Mouse (Mus musculus): ENCODE data around the gene Popdc3. TPM values are rescaled to one million over a fixed set of nuclear protein-coding genes. Genes with fewer than 3 reads are reported as not detected.
"Not testable (repeated sequence)": the region's sequence is repeated elsewhere in the genome, so short reads cannot be mapped to it uniquely, and the experiment has no call there.

Gene Popdc3
- total RNA-seq, 1 experiment from 2014 or later, result not detected

DNA sequence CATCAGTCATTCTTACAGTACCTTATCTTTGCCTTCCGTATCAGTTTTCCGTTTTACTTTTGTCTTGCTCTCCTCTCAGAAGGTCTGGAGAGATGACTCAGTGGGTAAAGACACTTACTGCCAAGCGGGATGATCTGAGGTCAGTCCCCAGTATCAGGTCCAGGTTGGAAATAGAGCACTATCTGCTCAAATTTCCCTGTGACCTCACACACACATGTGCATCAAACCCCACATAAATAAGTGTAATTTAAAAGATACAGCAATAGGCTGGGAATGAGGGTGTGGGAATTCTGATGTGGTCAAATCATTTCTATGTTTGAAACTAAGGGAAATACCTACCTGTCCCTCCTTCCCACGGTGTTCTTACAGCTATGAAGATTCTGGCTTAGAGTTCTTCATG is 121.6 kb downstream of the Popdc3 start:
- ATAC-seq (replicated peaks; ENCODE audit: insufficient number of reproducible peaks, low FRiP score, low TSS enrichment, poor library complexity, severe bottlenecking), result no peak

- ATAC-seq (replicated peaks; ENCODE audit: insufficient number of reproducible peaks, low FRiP score, low TSS enrichment, poor library complexity, severe bottlenecking), result no peak
Observed at GRCm38 (mm10) chr10:45303315-45304036, 125.6 kb downstream of the Popdc3 start.

DNA sequence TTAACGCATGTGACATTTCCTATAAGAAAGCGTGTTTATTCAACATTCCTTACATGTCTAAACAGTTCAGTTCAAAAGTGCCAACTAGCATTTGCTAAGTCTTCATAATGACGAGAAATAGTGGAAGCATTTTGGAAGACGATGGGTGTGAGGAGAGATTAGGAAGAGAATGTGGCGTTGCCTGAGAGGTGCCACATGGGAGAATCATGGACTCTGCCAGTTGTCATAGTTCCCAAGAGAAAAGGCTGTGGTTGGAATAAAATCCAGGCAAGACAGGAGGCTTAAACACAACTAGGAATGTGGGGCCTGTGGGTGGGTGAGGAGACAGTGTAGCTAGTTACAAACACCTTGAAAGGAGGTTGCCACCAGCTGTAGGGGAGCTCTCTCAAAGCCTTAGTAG is 127.3 kb downstream of the Popdc3 start:
- no peak for ATAC-seq (replicated peaks; ENCODE audit: insufficient number of reproducible peaks, low FRiP score, low TSS enrichment, poor library complexity, severe bottlenecking)

DNA sequence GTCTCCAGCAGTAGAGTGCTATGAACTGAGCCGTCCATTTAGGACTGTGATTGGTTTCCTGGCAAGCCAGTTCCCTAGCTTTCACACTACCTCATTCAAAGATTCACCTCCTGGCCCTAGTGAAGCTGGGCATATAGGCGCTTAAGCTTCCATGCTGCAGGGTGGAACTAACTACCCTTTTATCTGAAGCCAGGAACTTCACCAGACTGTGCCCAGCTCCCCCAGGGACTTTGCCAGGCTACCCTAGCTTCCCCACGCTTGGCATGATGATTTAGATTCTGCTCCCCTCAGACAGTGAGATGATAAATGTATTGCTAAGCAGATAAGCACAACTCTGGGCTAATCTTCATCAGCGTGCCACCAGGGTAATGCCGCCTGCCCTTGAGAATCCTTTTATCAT is 133.2 kb downstream of the Popdc3 start:
- no peak for ATAC-seq (replicated peaks; ENCODE audit: insufficient number of reproducible peaks, low FRiP score, low TSS enrichment, poor library complexity, severe bottlenecking)

DNA sequence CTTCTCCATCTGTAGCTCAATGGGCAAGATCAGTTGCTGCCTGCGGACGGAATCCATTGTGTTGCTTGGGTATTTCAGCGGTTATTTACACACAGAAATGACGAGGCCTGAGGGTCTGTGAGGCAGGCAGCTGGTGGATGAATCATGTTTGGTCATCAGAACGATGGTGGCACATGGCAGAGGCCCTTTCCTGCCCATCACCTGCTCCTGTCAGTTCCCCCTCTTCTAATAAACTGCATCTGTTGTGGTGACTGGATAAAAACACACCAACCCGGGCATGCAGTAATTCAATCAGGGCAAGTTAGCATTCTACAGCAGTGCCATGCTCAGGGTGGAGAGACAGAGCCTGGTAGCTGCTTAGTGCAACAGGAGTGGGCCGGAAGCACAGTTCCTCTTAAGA is 133.7 kb downstream of the Popdc3 start:
- no peak for ATAC-seq (replicated peaks; ENCODE audit: insufficient number of reproducible peaks, low FRiP score, low TSS enrichment, poor library complexity, severe bottlenecking)

GRCm38 (mm10) chr10:45314865-45315264 is 137.0 kb downstream of the Popdc3 start:
- ATAC-seq (replicated peaks; ENCODE audit: insufficient number of reproducible peaks, low FRiP score, low TSS enrichment, poor library complexity, severe bottlenecking), result no peak

GRCm38 (mm10) chr10:45318922-45319321 is 141.0 kb downstream of the Popdc3 start:
- ATAC-seq (replicated peaks; ENCODE audit: insufficient number of reproducible peaks, low FRiP score, low TSS enrichment, poor library complexity, severe bottlenecking), result no peak

DNA sequence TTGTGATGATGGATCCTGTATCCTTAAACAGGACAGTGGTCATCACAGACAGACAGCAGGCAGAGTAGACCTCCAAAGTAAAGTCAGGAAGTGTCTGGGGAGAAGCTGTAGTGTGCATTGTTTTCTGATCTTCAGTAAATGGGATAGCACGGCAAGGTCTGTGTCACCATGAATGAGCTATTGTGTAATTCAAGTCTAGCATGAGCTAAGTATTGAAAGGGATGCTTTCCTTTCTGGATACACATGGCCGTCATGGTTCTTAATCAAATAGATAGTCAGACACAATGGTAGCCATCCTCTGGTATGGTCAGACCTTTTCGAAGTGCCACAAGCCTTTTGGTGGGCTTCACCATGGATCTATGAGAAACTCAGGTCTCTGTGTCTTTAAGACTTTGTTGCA is 142.4 kb downstream of the Popdc3 start:
- ATAC-seq (replicated peaks; ENCODE audit: insufficient number of reproducible peaks, low FRiP score, low TSS enrichment, poor library complexity, severe bottlenecking), result no peak

- no peak for ATAC-seq (replicated peaks; ENCODE audit: insufficient number of reproducible peaks, low FRiP score, low TSS enrichment, poor library complexity, severe bottlenecking)
Observed at GRCm38 (mm10) chr10:45324159-45324558, 146.3 kb downstream of the Popdc3 start.

DNA sequence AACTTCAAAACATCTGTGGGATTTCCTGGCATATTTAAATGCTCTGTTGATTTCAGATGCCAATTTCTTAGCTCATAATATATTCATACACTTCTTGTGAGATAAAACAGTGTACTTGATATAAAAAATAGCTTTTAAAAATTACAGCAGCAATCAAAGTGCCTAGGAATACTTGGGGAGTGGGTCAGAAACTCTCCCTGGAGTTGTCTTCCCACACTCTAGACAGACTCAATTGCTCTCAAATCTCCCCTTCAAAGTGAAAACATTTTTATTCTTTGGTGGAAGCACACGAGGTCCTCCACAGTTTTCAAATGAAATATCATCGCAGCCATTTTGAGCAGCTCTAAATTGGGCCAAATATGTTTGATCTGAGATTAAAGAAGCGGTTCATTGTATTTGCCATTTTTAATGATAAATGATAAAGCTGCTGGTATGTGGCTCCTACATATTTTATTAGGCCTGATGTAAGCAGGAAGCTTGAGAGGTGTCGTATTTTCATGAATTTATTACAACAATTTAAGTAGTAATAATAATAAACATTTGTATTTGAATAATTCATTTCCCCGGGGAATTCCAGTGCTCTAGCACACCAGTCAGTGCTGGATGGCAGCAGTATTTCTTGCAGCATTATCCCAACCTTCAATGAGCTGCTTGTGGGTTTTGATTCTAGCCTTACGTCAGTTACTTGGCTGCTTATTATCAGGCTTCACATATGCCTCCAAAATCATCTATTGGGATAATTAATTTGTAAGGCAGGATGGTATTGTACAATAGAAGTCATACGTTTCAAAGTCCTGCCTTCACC is 150.5 kb downstream of the Popdc3 start:
- ATAC-seq (replicated peaks; ENCODE audit: insufficient number of reproducible peaks, low FRiP score, low TSS enrichment, poor library complexity, severe bottlenecking), result no peak

GRCm38 (mm10) chr10:45334925-45335324 is 157.0 kb downstream of the Popdc3 start:
- no peak for ATAC-seq (replicated peaks; ENCODE audit: insufficient number of reproducible peaks, low FRiP score, low TSS enrichment, poor library complexity, severe bottlenecking)

- ATAC-seq (replicated peaks; ENCODE audit: insufficient number of reproducible peaks, low FRiP score, low TSS enrichment, poor library complexity, severe bottlenecking), result no peak
Observed at GRCm38 (mm10) chr10:45335434-45336422, 157.8 kb downstream of the Popdc3 start, which contains the start of gene Bves. Bves (plus strand) TSS chr10:45335772.

- ATAC-seq (replicated peaks; ENCODE audit: insufficient number of reproducible peaks, low FRiP score, low TSS enrichment, poor library complexity, severe bottlenecking), result no peak
Observed at GRCm38 (mm10) chr10:45339106-45339505, 161.2 kb downstream of the Popdc3 start.

- ATAC-seq (replicated peaks; ENCODE audit: insufficient number of reproducible peaks, low FRiP score, low TSS enrichment, poor library complexity, severe bottlenecking), result no peak
Observed at GRCm38 (mm10) chr10:45344381-45344780, 166.5 kb downstream of the Popdc3 start.

DNA sequence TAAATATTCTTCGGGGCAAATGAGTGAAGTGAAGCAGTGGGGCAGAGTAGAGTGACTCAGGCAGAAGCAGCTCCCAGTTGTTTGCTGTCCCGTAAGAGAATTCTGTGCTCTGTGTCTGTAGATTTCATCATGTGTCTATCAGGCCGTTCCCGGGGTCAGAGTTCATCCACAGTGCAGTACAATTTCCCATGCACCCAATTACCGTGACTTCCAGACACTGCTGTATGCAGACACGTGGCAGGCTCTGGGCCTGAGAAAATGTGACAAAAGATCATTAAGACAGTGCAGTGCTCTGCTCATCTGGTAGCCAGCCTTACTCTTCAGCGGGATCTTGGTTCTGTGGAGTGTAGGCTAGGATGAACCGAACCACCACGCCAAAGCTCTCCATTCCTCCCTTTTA is 167.3 kb downstream of the Popdc3 start:
- ATAC-seq (replicated peaks; ENCODE audit: insufficient number of reproducible peaks, low FRiP score, low TSS enrichment, poor library complexity, severe bottlenecking), result no peak

DNA sequence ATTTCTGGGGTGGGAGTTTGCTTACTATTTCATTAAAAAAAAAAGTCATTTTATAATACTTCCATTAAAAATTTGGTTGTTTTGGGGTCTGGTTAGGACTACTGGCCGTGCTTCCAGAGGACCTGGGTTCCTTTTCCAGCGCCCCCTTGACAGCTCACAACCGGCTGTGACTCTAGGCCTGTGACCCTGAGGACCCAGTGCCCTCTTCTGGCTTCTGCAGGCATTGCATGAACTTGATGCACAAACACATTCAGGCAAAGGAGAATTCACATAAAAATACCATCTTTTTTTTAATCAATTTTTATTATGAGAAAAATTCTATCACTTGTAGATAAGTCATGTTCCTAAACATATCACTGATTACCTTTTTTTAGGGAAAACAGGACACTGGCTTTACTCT is 170.2 kb downstream of the Popdc3 start:
- not testable (repeated sequence) for ATAC-seq (replicated peaks; ENCODE audit: insufficient number of reproducible peaks, low FRiP score, low TSS enrichment, poor library complexity, severe bottlenecking)

- ATAC-seq (replicated peaks; ENCODE audit: insufficient number of reproducible peaks, low FRiP score, low TSS enrichment, poor library complexity, severe bottlenecking), result no peak
Observed at GRCm38 (mm10) chr10:45356091-45356490, 178.2 kb downstream of the Popdc3 start.

- ATAC-seq (replicated peaks; ENCODE audit: insufficient number of reproducible peaks, low FRiP score, low TSS enrichment, poor library complexity, severe bottlenecking), result no peak
Observed at GRCm38 (mm10) chr10:45363396-45363795, 185.5 kb downstream of the Popdc3 start.

Measured in monocyte, adult 5-6 weeks (primary cell).